Mouse (Mus musculus): Measurements from ENCODE around the gene Aldh2. TPM values are rescaled to one million over a fixed set of nuclear protein-coding genes. Genes with fewer than 3 reads are reported as not detected.
"Not testable (repeated sequence)": the region's sequence is repeated elsewhere in the genome, so short reads cannot be mapped to it uniquely, and the experiment has no call there.

Aldh2 gene
- polyA plus RNA-seq (2016; fragmentation: Nextera tagmentation; extraction: Ambion mirVana) = 64.0 and 72.0 TPM in 2 replicates

DNA sequence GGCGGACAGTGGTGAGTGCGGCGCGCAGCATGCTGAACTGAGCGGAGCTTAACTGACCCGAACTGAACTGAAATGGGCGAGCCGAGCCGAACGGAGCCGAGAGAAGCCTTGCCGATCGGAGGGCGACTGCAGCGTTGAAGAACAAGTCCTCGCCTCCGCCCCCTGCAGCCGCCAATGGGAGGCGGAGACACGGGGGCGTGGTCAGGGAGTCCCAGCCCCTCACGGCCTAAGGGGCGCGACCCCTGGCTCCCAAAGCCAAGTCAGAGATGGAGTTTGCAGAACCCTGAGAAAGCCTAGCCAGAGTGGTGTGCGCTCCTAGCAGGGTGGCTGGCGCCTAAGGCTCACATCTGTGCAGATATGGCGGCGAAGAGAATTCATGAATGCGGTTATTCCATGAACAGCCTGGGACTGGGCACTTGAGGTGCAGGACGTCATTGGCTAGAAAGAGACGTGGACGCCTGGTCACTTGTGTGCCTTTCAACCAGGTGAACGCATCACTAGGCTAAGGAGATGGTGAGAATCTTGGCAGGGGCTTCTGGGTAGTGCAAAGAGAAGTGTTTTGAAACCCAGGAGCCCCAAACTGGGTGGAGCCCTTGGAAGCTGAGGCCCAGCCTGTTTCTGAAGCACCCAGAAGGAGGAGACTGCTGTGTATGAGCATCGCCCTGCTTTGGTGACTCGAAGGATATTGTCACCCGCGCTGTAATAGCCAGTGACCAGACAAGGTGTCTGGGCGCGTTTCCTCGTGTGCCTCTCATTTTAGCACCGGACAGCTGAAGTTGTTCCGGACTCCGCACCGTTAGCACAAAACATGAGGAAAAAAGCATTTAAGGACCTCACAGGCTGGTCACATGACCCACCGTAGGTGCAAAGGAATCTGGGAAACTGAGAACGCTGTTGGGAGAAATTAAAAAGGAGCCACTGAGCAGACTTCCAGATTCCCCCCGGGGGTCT, at the start of gene Aldh2:
TSS of gene Aldh2 (minus strand) at position 374 of the 951 bp plus-strand sequence.
- 4% methylated on average over 47 of the region's 47 CpGs for WGBS
- Histone ChIP-seq H3K9me3 (replicated peaks) (no peaks in the 10 kb centered on the region), H3K9ac (peak within 1 kb of the TSS; percentile 80), H3K4me1 (replicated peaks) (peaks cover 35% of the 10 kb centered on the region), H3K27me3 (replicated peaks) (no peaks in the 10 kb centered on the region), H3K27ac (ENCODE audit: poor library complexity, severe bottlenecking) (0 out of 2 replicates have a peak within 1 kb of the TSS, but pooled peaks have one; percentile 15), H3K36me3 (no peaks in the 10 kb centered on the region), H3K4me3 (peak within 1 kb of the TSS; percentile 71), H3K4me2 (peak within 1 kb of the TSS; percentile 99)
- peak; percentile 87 for ATAC-seq (ENCODE audit: insufficient number of reproducible peaks, low FRiP score)

DNA sequence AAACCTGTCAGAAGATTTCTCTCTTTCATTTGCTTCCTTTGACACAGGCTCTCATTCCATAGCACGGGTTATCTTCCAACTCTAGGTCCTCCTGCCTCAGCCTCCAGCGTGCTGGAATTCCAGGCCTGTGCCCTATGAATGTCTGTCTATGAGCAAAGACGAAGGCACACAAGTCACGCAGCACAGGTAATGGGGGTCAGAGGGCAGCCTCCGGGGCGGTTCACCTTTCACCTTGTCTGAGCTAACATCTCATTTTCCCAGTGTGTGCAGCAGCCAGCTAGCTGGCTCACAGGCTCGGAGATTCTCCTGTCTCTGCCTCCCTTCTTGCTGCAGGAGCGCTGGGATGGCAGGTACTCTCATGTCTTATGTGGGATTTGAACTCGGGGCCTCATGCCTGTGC, 46.0 kb upstream of the Aldh2 start:
- WGBS = 88% methylated on average over 9 of the region's 9 CpGs
- H3K4me1 ChIP-seq (replicated peaks) = no peaks in the 10 kb centered on the region
- H3K9me3 ChIP-seq (replicated peaks) = no peaks in the 10 kb centered on the region
- no peak overlapping the region for H3K4me2 ChIP-seq
- no peak overlapping the region for H3K27ac ChIP-seq (ENCODE audit: poor library complexity, severe bottlenecking)
- H3K9ac ChIP-seq = no peak overlapping the region
- ATAC-seq (ENCODE audit: insufficient number of reproducible peaks, low FRiP score) = no peak
- H3K36me3 ChIP-seq = no peaks in the 10 kb centered on the region; the same call in 1 of the 2 replicates
- H3K4me3 ChIP-seq = no peak overlapping the region
- H3K27me3 ChIP-seq (replicated peaks) = no peaks in the 10 kb centered on the region

DNA sequence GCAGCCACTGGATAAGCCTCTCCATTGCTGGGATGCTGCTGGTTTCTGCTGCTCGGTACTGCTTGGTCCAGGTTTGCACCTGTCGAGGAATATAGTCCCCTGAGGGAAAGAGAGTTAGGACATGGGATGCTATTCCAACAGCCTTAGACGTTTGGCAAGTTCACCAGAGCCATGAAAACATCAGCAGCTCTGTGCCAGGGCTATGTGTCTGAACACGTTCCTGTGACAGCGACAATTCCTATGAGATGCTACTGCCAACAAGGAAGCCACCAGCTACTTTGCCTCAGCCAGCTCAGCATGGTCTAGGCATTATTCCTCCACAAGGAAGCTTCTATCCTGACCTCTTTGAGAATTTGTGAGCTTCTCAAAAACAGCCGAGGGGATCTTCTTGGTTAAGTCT, 43.7 kb upstream of the Aldh2 start:
- no peak overlapping the region for H3K9ac ChIP-seq
- no peak overlapping the region for H3K4me3 ChIP-seq
- WGBS = 85% methylated on average over 6 of the region's 6 CpGs
- H3K36me3 ChIP-seq = no peaks in the 10 kb centered on the region
- ATAC-seq (ENCODE audit: insufficient number of reproducible peaks, low FRiP score) = no peak
- no peaks in the 10 kb centered on the region for H3K9me3 ChIP-seq (replicated peaks)
- no peaks in the 10 kb centered on the region for H3K4me1 ChIP-seq (replicated peaks)
- no peak overlapping the region for H3K27ac ChIP-seq (ENCODE audit: poor library complexity, severe bottlenecking)
- no peak overlapping the region for H3K4me2 ChIP-seq
- no peaks in the 10 kb centered on the region for H3K27me3 ChIP-seq (replicated peaks)

DNA sequence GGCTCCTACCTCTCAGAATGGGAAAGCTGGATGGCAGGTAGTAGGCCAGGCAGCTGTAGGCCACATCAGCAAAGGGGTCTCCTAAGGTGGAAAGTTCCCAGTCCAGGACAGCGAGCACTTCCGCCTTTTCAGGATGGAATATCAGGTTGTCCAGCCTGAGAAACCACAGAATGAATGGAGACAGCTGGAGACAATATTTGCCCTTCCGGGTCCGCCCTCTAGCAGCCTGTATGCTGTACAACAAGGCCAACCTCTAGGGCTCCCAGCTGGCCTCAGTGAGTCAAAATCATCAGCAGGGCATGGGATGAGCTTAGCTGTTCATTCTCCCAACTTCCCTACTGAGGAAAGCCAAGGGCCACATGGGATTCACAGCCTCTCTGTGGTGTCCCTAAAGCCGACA, 41.0 kb upstream of the Aldh2 start:
- Histone ChIP-seq H3K27me3 (replicated peaks) (no peaks in the 10 kb centered on the region), H3K27ac (ENCODE audit: poor library complexity, severe bottlenecking) (no peak overlapping the region), H3K9me3 (replicated peaks) (no peaks in the 10 kb centered on the region), H3K9ac (no peak overlapping the region), H3K36me3 (no peaks in the 10 kb centered on the region), H3K4me2 (no peak overlapping the region), H3K4me3 (no peak overlapping the region), H3K4me1 (replicated peaks) (no peaks in the 10 kb centered on the region)
- 86% methylated on average over 5 of the region's 5 CpGs for WGBS
- no peak for ATAC-seq (ENCODE audit: insufficient number of reproducible peaks, low FRiP score)

DNA sequence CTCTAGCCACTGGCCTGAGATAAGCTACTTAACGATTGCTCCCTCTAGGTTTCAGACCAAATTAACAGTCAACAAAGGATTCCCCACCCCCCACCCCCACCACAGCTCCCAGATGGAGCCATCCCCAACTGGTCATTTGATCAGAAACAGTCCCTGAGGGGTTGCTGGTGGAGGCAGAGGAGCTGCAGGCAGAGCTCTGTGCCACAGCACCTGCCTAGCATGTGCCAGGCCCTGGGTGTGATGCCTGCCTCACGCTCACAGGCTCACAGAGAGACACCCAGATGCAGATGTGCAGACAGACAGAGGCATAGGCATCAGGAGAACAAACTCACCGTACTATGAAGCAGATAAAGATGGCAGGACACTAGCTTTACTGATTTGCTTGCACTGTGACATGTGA, 39.2 kb upstream of the Aldh2 start:
- Histone ChIP-seq H3K36me3 (0 out of 2 replicates have a peak, but pooled peaks cover 3% of the 10 kb centered on the region), H3K9me3 (replicated peaks) (no peaks in the 10 kb centered on the region), H3K4me3 (no peak overlapping the region), H3K4me1 (replicated peaks) (no peaks in the 10 kb centered on the region), H3K4me2 (no peak overlapping the region), H3K27ac (ENCODE audit: poor library complexity, severe bottlenecking) (no peak overlapping the region), H3K27me3 (replicated peaks) (no peaks in the 10 kb centered on the region), H3K9ac (no peak overlapping the region)
- ATAC-seq (ENCODE audit: insufficient number of reproducible peaks, low FRiP score) = no peak
- 29% methylated on average over 3 of the region's 3 CpGs for WGBS

DNA sequence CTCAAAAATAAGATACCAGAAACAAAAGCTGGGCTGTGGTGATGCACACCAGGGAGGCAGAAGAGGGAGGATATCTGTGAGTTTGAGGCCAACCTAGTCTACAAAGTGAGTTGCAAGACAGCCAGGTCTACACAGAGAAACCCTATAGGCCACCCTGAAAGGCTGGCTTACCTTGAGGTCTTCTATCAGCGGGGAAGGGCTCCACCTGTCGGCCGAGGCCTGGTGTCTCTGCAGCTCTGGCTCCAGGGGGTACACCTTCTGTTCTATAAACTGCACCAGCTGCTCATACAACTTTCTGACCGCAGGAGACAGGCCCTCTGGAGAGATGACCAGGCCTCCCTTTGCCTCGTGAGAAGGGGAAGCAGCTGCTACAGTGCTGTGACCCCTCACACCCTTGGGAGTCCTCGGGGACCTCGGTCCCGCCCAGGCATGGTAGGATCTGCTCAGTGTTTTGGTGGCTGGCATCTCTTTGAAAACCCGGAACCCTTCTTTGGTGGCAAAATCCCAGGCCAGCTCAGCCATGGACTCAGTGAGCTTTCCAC, 37.6 kb upstream of the Aldh2 start:
- not testable (repeated sequence) for H3K4me3 ChIP-seq; H3K36me3 ChIP-seq; ATAC-seq (ENCODE audit: insufficient number of reproducible peaks, low FRiP score); H3K9me3 ChIP-seq (replicated peaks); H3K9ac ChIP-seq; H3K4me1 ChIP-seq (replicated peaks); H3K27me3 ChIP-seq (replicated peaks); H3K4me2 ChIP-seq; H3K27ac ChIP-seq (ENCODE audit: poor library complexity, severe bottlenecking)
- 63% methylated on average over 9 of the region's 9 CpGs for WGBS

DNA sequence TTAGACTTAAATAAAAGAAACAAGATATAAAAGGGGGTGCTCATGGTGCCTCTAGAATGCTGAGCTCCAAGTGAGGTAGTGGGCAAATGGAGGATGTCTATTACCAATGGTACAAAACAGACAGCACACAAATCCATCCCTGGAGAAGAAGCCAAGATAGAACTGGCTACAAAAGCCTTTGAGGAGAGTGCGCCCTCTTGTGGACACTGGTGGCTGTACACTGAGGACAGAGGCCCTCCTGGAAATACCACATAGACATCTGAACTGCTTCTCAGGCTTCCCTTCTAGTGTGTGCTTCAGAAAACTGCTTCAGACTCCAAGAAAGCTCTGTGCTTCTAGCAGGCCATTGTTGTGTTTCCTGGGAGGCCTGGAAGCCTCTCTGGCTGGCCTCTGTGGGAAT, 34.2 kb upstream of the Aldh2 start:
- Histone ChIP-seq H3K27me3 (replicated peaks) (no peaks in the 10 kb centered on the region), H3K27ac (ENCODE audit: poor library complexity, severe bottlenecking) (no peak overlapping the region), H3K4me2 (no peak overlapping the region), H3K4me3 (no peak overlapping the region), H3K36me3 (0 out of 2 replicates have a peak, but pooled peaks cover 3% of the 10 kb centered on the region), H3K9me3 (replicated peaks) (no peaks in the 10 kb centered on the region), H3K4me1 (replicated peaks) (no peaks in the 10 kb centered on the region), H3K9ac (no peak overlapping the region)
- WGBS = 3% methylated on average over 1 of the region's 1 CpGs
- no peak for ATAC-seq (ENCODE audit: insufficient number of reproducible peaks, low FRiP score)

DNA sequence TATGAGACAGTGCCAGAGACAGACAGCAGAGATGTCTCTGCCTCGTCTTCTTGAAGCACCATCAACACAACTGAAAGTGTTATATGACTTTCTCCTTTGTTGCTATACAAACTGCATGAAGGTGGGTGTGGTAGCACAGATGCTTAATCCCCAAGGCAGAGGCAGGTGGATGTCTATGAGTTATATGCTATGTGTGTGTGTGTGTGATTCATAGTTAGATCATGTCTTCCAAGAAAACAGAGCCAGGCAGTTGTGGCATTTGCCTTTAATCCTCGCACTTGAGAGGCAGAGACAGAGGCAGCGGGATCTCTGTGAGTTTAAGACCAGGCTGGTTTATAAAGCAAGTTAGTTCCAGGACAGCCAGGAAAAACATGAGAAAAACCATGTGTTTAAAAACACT, 29.6 kb upstream of the Aldh2 start:
- no peaks in the 10 kb centered on the region for H3K27me3 ChIP-seq (replicated peaks)
- H3K4me1 ChIP-seq (replicated peaks) = peaks cover 8% of the 10 kb centered on the region
- H3K9ac ChIP-seq = no peak overlapping the region
- no peaks in the 10 kb centered on the region for H3K9me3 ChIP-seq (replicated peaks)
- WGBS = 89% methylated on average over 3 of the region's 3 CpGs
- no peak for ATAC-seq (ENCODE audit: insufficient number of reproducible peaks, low FRiP score)
- H3K27ac ChIP-seq (ENCODE audit: poor library complexity, severe bottlenecking) = no peak overlapping the region
- H3K4me2 ChIP-seq = no peak overlapping the region
- H3K4me3 ChIP-seq = no peak overlapping the region
- H3K36me3 ChIP-seq = 0 out of 2 replicates have a peak, but pooled peaks cover 3% of the 10 kb centered on the region

DNA sequence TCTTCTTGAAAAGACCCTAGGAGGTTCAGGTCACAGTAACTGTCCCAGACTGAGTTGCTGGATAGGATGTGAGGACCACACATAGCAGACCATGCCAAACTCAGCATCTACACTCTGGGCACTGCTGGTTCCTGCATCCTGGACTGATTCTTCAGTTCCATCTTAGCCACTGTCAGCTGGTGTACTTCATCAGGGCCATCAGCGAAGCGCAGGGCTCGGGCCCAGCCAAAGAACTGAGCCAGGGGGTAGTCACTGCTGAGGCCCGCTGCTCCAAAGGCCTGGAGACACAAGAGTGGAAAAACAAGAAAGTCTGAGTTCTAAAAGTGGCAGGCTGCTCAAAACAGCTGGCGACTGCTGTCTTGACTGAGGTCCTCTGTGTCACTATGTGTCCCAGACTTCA, 27.5 kb upstream of the Aldh2 start:
- Histone ChIP-seq H3K27ac (ENCODE audit: poor library complexity, severe bottlenecking) (no peak overlapping the region), H3K4me3 (no peak overlapping the region), H3K36me3 (0 out of 2 replicates have a peak, but pooled peaks cover 3% of the 10 kb centered on the region), H3K4me1 (replicated peaks) (peaks cover 8% of the 10 kb centered on the region), H3K9ac (no peak overlapping the region), H3K9me3 (replicated peaks) (no peaks in the 10 kb centered on the region), H3K4me2 (no peak overlapping the region), H3K27me3 (replicated peaks) (no peaks in the 10 kb centered on the region)
- WGBS = 88% methylated on average over 5 of the region's 5 CpGs
- no peak for ATAC-seq (ENCODE audit: insufficient number of reproducible peaks, low FRiP score)

DNA sequence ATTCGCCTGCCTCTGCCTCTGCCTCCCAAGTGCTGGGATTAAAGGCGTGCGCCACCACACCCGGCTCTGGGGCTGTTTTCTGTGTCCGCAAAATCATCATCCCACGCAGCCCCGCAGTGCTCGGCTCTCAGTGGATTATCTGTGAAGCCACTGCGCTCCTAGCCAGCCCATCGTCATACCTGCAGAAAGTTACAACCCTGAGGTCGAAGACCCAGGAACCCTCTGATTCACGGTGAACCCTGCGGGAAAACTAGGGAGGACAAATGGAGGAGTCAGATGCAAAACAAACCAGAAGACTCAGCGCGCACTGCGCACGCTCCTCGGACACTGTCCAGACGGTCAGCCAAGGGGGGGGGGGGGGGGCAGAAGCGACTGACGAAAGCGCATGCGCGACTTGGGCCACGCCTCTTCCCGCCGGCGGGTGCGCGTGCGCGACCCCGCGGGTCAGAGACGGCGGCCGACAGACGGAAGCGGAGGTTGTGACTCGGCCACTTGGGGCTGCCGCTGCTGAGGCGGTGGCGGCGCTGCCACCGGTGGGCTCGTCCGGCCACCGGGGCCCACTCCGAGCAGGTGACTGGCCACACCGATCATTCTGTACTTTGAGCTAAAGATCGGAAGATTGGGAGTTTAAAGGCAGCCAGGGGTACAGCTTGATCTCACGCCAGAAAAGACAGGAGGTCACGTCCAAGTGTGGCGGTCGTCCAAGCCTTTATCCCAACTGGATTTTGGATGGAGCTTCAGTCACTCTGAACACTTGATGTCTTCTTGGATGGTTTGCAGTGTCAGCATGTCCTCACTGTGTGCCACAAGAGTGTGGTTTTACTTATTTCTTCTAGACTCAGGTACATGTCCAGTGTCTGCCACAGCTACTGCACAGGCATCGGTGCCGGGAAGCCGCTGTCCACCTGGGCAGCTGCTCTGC, 25.2 kb upstream of the Aldh2 start, which contains the start of gene Acad12:
TSS of gene Acad12 (minus strand) at position 347 of the 922 bp plus-strand sequence.
- ATAC-seq (ENCODE audit: insufficient number of reproducible peaks, low FRiP score) = peak; percentile 90

More for the DNA sequence above, 25.2 kb upstream of the Aldh2 start, which contains the start of gene Acad12:
- Histone ChIP-seq H3K36me3 (0 out of 2 replicates have a peak, but pooled peaks cover 3% of the 10 kb centered on the region), H3K27ac (ENCODE audit: poor library complexity, severe bottlenecking) (peak within 1 kb of the TSS; percentile 90), H3K9ac (peak within 1 kb of the TSS; percentile 74), H3K4me1 (replicated peaks) (peaks cover 8% of the 10 kb centered on the region), H3K9me3 (replicated peaks) (no peaks in the 10 kb centered on the region), H3K27me3 (replicated peaks) (no peaks in the 10 kb centered on the region), H3K4me2 (peak within 1 kb of the TSS; percentile 68), H3K4me3 (peak within 1 kb of the TSS; percentile 80)
- WGBS = under 1% methylated on average over 44 of the region's 58 CpGs
